Mouse (Mus musculus) midbrain, embryonic 13.5 days (tissue): ENCODE results near the gene Gm29776. TPM values are rescaled to one million over a fixed set of nuclear protein-coding genes. Genes with fewer than 3 reads are reported as not detected.

Experiments used
- ATAC-seq: fragments of 200-750 bp; cut with Nextera tagmentation; 2 replicates; pipeline ENCODE4 v1.8.0; 2017; ENCODE audit warnings: mild to moderate bottlenecking, moderate TSS enrichment, moderate library complexity
- H3K27ac ChIP-seq: fragments of 300-500 bp; sonication (generic); 2 replicates; pipeline ENCODE4 v1.5.1; 2015; ENCODE audit warnings: inconsistent platforms, mild to moderate bottlenecking, moderate library complexity
- H3K27me3 ChIP-seq: fragments of 300-500 bp; sonication (generic); 2 replicates; pipeline ENCODE4 v1.6.1; 2015; ENCODE audit warnings: mild to moderate bottlenecking, inconsistent platforms
- H3K36me3 ChIP-seq: fragments of 300-500 bp; sonication (generic); 2 replicates; pipeline ENCODE4 v1.6.1; 2015; ENCODE audit warnings: mild to moderate bottlenecking, inconsistent platforms
- H3K4me1 ChIP-seq: fragments of 300-500 bp; sonication (generic); replicated peaks from 2 replicates; pipeline ENCODE4 v1.6.1; 2015; ENCODE audit warnings: inconsistent platforms
- H3K4me2 ChIP-seq: fragments of 300-500 bp; sonication (generic); replicated peaks from 2 replicates; pipeline ENCODE4 v1.6.1; 2015; ENCODE audit warnings: moderate library complexity, mild to moderate bottlenecking, inconsistent platforms
- H3K4me3 ChIP-seq: fragments of 300-500 bp; sonication (generic); replicated peaks from 2 replicates; pipeline ENCODE4 v1.5.1; 2015; ENCODE audit warnings: mild to moderate bottlenecking, inconsistent platforms
- H3K9ac ChIP-seq: fragments of 300-500 bp; sonication (generic); replicated peaks from 2 replicates; pipeline ENCODE4 v1.6.1; 2015; ENCODE audit warnings: mild to moderate bottlenecking, inconsistent platforms
- H3K9me3 ChIP-seq: fragments of 300-500 bp; sonication (generic); 2 replicates; pipeline ENCODE4 v1.6.1; 2016; ENCODE audit warnings: mild to moderate bottlenecking, inconsistent platforms
- WGBS: fragments of 180-500 bp; shearing (Covaris S2); methylation state at CpG from one replicate; pipeline ENCODE4 v1.1.7; 2015; 5-methylcytosine and 5-hydroxymethylcytosine counted together
- microRNA-seq: library from miRNA; unstranded; fragments of <30 nt; microRNA quantifications from one replicate; pipeline ENCODE4, GENCODE M21; 2016
- polyA plus RNA-seq: library from polyadenylated mRNA; unstranded; fragments of >200 nt; fragmentation: Nextera tagmentation; extraction: Ambion mirVana; gene quantifications from 2 replicates; pipeline ENCODE4 v1.2.1, GENCODE M21; 2015

Gm29776 gene
- polyA plus RNA-seq, 1 experiment from 2014 or later, result 0.32 TPM

- Histone ChIP-seq H3K36me3 (peaks cover 71% of the 10 kb centered on the region), H3K9me3 (no peaks in the 10 kb centered on the region), H3K27me3 (no peaks in the 10 kb centered on the region), H3K27ac (no peak overlapping the region), H3K4me2 (no peak overlapping the region), H3K9ac (no peak overlapping the region), H3K4me1 (peaks cover 33% of the 10 kb centered on the region), H3K4me3 (no peak overlapping the region)
- no peak for ATAC-seq
- 95% methylated on average over 9 of the region's 9 CpGs for WGBS
These were observed 54.3 kb downstream of the Gm29776 start for GRCm38 (mm10) chr14:54644294-54644693.

GRCm38 (mm10) chr14:54643011-54643410, 55.6 kb downstream of the Gm29776 start:
- H3K9me3 ChIP-seq, result no peaks in the 10 kb centered on the region
- H3K27me3 ChIP-seq, result no peaks in the 10 kb centered on the region
- no peak overlapping the region for H3K9ac ChIP-seq
- WGBS, result 84% methylated on average over 2 of the region's 2 CpGs
- H3K4me3 ChIP-seq, result no peak overlapping the region
- H3K4me1 ChIP-seq, result peaks cover 35% of the 10 kb centered on the region
- peaks cover 69% of the 10 kb centered on the region for H3K36me3 ChIP-seq
- no peak for ATAC-seq
- no peak overlapping the region for H3K4me2 ChIP-seq
- peak overlapping the region; percentile 11; the same call in 1 of the 2 replicates for H3K27ac ChIP-seq

Small RNA genes within 50 kb of the gene (microRNA-seq; reads per million reads assigned to microRNA genes)
- 0.82 reads per million for gene Mir6948

Other genes starting within 250 kb of the Gm29776 start
- gene Lrp10, start 234.7 kb downstream of the Gm29776 start, polyA plus RNA-seq, result 22.3 and 27.5 TPM in 2 replicates
- 44.3 and 52.3 TPM in 2 replicates for gene Rem2, start 222.7 kb downstream of the Gm29776 start, polyA plus RNA-seq
- 101 and 107 TPM in 2 replicates for gene Prmt5, start 181.3 kb downstream of the Gm29776 start, polyA plus RNA-seq
- 19.2 and 21.7 TPM in 2 replicates for gene Haus4, start 144.2 kb downstream of the Gm29776 start, polyA plus RNA-seq
- gene Ajuba, start 121.3 kb downstream of the Gm29776 start, polyA plus RNA-seq, result 13.5 and 18.0 TPM in 2 replicates
- 8.7 and 9.3 TPM in 2 replicates for gene 4931414P19Rik, start 92.8 kb downstream of the Gm29776 start, polyA plus RNA-seq
- 438 and 468 TPM in 2 replicates for gene Psmb5, start 80.8 kb downstream of the Gm29776 start, polyA plus RNA-seq
- gene Psmb11, start 77.4 kb downstream of the Gm29776 start, polyA plus RNA-seq, result 0.15 TPM in 1 of 2 replicates, not detected in the other
- gene Gm17606, start 57.9 kb downstream of the Gm29776 start, polyA plus RNA-seq, result not detected in 2 replicates
- gene Cdh24, start 57.5 kb downstream of the Gm29776 start, polyA plus RNA-seq, result 9.5 and 12.3 TPM in 2 replicates
- 75.4 and 76.6 TPM in 2 replicates for gene 1700123O20Rik, start 12.6 kb downstream of the Gm29776 start, polyA plus RNA-seq
- gene Acin1, start 11.9 kb downstream of the Gm29776 start, polyA plus RNA-seq, result 185 and 187 TPM in 2 replicates
- gene Cebpe, start 13.3 kb upstream of the Gm29776 start, polyA plus RNA-seq, result not detected in 2 replicates
- 4.6 and 4.9 TPM in 2 replicates for gene Slc7a8, start 83.1 kb upstream of the Gm29776 start, polyA plus RNA-seq
- gene Rnf212b, start 115.3 kb upstream of the Gm29776 start, polyA plus RNA-seq, result not detected in 2 replicates
- gene Homez, start 172.1 kb upstream of the Gm29776 start, polyA plus RNA-seq, result 11.7 and 13.5 TPM in 2 replicates
- gene Ppp1r3e, start 178.7 kb upstream of the Gm29776 start, polyA plus RNA-seq, result 0.98 and 2.2 TPM in 2 replicates
- 4.4 and 4.9 TPM in 2 replicates for gene Bcl2l2, start 184.5 kb upstream of the Gm29776 start, polyA plus RNA-seq
- 0.18 TPM in 1 of 2 replicates, not detected in the other for gene Gm20521, start 184.6 kb upstream of the Gm29776 start, polyA plus RNA-seq
- 178 and 203 TPM in 2 replicates for gene Pabpn1, start 193.7 kb upstream of the Gm29776 start, polyA plus RNA-seq
- 119 and 158 TPM in 2 replicates for gene Slc22a17, start 214.3 kb upstream of the Gm29776 start, polyA plus RNA-seq
- gene Efs, start 227.3 kb upstream of the Gm29776 start, polyA plus RNA-seq, result 18.0 and 21.6 TPM in 2 replicates
- gene Il25, start 233.9 kb upstream of the Gm29776 start, polyA plus RNA-seq, result 0.15 and 0.19 TPM in 2 replicates
- 1.9 and 2.0 TPM in 2 replicates for gene Cmtm5, start 237.4 kb upstream of the Gm29776 start, polyA plus RNA-seq